Mouse (Mus musculus) urinary bladder, postnatal 36 days (tissue): ENCODE results near the gene Kalrn.

ENCODE experiments used
- DNase-seq, 2 experiments: peaks; one replicate each; pipeline ENCODE4 v3.0.0; 2022; ENCODE audit warnings: low spot score in 2 of 2, mixed read lengths in 1 of 2

Kalrn gene

DNA sequence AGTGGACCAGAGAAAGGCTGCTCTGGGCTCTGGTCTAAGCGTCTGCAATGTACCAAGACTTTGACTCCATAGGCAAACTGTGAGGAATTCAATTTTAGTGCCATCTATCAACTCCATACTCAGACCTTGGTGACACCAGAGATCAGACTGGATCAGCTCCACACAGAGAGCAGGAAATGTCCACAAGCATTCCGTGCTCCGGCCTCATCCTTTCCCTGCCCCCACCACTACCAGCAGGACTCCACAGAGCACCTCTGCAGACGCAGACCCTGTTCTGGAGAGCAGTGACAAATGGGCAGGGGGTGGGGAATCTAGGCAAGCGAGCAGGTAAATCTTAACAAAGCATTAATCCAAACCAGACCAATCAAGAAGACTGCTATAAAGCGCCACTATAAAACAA, 15.4 kb downstream of the Kalrn start:
- no peak for DNase-seq

DNA sequence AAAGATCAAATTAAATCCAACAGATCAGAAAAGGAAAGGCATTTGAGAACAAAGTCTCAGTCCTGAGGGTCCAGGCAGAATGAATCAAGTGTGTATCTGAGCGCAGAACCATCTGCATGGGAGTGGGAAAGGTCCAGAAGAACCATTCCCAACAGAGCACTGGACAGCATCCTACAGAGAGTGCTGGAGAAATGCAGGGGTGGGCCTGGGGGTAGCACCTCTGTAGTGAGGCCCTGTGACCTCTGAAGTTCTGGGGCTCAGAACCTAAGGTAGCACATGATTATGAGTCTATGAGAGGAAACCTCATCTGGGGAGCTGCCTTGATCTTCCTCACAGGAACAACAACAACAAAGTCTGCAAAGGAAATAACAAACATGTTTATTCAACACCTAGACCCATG, 20.6 kb downstream of the Kalrn start:
- DNase-seq: no peak

DNA sequence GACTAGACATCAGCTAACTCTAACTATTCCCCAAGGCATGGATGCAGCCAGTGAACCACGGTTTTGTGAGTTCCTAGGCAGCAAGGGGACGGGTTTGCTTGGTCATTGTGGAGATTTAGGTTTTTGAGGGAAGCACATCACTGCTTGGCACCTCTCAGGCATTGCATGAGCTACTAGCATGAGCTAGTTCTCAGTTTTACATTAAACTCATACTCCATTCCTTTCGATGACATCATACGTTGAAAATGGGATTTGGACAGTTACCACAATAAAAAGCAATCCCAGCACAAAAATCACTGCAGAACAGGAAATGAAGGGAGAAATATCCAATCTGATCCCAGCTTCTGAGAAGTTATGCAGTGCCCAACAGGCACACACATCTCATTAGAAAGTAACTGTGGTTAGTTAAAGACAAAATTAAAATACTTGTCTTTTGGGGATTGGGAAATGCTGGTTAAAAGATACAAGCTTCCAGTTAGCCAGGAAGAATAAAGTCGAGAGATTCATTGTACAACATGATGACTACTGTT, 23.8 kb downstream of the Kalrn start:
- DNase-seq: no peak

DNA sequence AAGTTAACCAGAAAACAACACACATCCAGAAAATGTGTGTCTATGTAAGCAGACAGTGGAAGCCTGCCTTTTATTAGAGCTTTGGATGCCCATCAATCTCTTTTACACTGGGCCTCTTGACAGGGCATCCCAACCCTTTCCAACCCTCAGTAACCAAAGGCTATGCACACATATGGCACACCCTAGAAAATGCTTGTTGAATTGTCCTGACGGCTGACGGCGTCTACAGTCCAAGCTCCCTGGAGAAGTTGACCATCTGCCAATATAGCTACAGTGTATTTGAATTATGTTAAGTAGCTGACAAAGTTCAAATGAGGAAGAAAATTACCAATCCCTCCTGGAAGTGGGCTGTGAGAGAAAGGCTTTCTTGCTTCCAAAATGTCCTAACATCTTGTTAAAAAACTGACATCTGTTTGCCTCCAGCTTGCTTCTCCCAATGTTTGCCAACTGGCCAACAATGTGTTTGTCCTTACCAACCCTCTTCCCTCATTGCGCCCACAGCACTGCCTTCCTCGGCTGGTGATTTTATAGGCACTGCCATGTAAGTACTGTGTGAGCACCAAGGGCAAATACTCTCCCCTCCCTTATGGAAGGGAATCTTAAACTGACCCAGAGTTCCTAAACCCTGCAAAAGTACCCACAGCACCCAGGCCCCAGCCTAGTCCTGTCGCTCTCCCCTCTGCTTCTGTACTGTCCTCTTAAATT, 26.4 kb downstream of the Kalrn start:
- DNase-seq: no peak

DNA sequence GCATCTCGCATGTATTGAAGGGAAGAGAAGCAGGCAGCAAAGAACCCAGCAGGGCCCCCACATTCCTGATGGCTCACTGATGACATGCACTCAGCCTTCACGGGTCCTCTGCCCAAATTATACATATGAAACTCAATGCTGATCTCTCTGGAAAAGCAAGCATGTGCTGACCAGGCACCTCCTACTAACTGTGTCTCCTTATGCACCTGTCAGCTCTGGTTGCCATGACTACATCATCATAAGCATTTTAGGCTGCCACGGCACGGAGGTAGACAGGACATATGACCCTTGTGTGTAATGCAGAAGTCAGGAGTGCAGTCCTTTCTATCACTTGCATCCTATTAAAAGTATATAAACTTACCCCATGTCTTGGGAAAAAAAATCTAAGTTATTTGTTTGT, 29.6 kb downstream of the Kalrn start:
- DNase-seq: no peak

DNA sequence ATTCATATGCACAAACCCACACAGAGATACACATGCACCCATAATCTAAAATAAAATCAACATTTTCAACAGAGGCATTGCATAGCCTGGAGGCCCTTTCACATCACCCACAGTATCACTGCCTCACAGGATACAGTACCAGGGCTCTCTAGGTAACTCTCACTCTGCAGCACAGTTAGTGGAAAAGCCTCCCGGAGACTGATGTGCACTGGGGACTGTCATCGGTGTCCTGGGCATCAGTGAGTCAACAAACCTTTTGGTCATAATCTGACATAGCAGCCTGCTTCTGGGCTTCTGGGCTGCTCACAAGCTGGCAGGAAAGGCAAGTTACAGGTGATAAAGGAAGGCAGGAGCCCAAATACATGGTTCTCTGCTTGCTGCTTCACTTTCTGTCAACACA, 31.0 kb downstream of the Kalrn start:
- DNase-seq: no peak

DNA sequence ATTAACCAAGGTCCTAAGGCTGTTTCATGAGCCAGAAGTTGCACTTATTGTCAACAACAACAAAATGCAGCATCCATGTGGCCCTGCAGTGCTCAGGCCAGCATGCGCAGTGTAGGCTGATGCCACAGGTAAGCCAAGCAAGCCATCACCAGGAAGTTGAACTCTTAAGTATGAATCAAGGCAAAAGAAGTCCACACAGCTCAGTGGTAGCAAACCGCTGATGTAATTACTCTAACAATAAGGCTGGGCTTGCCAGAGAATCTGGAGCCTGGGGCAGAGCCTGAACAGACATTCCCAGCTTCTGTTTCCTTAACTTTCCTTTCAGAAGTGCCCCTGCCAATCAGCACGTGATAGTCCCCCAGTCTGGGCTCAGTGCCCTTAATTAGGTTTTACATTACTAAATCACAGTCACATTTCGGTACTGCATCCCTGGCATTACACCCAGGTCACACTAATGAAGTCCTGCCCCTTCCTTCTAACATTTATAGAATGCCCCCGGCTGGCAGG, 34.6 kb downstream of the Kalrn start:
- DNase-seq: no peak

DNA sequence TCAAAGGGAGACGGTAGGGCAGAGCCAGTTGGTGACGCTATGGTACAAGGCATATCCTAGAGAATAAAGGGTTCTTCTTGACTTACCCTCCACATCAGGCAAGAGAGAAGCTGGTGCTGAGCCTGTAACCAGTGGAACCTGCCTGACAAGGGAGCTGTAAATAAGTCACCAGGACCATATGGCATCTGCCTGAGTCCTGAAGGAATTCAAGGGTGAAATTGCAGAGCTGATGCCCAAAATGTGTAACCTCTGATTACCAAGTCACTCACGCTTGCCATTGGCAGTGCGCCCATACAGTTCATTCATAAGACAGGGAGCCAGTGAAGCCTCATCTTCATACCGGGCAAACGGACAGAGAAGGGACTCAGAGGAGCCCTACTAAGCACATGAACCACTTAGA, 37.0 kb downstream of the Kalrn start:
- no peak for DNase-seq

DNA sequence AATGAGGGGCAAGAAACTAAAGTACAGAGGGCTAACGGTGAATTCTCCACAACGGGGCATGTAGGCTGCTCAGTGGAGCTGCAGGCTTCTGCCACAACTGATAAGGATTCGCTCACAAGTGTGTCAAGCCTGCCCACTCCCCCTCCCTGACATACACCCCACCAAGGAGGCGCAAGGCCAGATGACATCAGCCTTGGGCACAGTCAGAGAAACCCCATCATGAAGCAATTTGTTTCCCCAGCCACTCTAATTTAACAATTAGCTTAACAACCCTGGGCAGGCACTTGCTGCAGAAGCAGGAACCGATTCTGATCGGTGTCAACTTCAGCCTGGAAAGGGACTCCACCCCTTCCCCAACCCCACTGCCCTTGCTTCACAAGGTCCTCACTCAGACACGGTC, 38.2 kb downstream of the Kalrn start:
- peak in 1 of 2 experiments; percentile 41 for DNase-seq

DNA sequence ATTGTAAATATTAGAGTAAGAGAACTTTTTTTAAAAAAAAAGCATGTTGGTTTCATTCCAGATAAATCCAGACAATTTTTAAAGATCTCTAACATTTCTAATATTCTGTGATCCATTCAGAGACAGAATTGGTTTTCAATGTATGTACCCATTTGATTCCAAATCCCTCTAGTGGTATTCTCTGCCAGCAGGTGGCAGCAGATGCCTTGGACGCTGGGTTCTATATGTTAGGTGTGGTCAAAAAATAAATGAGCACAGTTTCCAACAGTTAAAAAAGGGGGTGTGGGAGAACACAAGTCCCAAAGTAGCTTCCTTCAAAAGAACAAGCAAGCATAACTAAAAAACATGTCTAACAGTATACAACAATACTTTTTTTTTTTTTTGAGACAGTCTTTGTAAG, 41.8 kb downstream of the Kalrn start:
- DNase-seq: peak; percentile 24 to 49

DNA sequence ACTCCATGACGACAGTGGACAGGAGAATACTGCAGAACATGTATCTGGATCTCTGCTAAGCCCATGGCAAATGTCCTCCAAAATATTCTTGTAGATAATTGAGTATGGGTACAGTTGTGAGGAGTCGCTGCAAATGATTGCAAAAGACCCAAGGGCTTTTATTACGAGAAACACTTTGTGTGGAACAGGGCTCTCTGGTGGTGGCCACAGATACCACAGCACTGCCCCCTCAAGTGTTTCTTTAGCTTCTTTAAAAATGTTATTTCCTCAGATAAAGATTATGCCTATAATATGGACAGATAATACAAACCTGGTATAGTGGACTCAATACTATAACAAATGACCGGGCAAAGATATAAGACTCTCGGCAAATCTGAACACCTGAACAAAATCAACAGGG, 43.3 kb downstream of the Kalrn start:
- no peak for DNase-seq

DNA sequence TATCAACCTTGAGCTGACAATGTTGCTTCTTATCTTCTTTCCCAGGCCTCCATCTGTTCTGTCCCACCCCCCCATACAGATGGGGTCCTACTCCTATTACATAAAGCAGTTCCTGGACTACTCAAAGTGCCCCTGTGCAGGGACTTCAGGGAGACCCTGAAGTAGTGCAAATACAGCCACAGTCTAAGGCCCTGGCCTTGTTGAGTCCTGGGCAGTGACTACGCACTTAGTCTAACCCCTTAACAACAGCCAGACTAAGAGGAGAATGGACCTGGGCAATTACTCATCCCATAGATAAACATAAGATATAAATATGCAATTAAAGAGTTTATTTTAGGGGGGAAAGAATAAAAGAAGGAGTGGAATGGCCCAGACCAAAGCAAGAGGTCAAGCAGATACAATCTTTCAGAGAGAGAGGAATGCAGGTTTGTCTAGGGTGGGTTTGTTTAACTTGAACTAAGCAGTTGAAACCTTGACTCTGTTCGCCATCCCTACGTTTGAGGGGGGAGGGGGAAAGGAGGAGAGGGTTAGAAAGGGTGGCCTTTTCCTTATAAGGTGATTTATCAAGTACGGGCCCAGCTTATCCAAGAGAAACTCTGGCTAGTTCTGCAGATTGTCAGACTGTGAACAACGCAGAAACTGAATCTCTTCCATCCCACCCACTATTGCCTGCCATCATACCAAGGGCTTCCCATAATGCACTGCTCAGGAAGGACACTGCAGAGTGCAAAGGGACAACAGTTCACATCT, 44.9 kb downstream of the Kalrn start:
- DNase-seq: no peak

DNA sequence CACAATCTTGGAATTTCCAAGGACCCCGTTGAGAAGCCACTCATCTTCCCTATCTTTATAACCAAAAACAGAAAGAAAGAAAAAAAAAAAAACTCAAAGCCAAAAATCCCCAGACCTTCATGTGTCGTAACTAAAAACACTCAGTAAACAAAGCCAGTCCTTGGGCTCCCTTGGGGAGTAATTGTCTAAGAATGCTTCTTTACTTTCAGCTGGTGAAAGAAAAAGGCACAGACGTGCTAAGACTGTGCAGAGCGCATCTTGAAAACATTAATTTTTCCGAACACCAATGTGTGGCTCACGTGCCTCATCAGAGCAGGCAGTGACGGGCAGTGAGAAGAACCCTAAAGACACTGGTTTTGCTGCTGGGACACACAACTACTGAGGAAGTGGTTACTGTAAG, 47.0 kb downstream of the Kalrn start:
- no peak for DNase-seq

DNA sequence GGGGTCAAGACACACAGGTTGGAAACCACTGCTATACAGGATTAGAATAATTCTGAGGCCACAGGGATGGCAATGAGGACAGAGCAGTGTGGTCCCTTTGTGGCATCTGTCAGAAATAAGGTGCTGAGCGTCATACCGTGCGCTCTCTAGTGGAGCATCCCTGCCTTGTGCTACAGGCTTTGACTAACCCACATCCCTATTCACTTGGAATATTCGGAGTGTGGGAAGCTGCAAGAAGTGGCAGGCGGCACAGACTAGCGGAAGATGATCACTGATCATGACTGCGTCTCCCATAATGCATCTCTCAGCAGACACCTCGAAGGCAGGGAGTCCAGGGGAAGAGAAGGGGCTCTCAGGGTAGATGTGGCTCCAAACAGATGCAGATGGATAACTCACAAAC, 47.5 kb downstream of the Kalrn start:
- no peak for DNase-seq

DNA sequence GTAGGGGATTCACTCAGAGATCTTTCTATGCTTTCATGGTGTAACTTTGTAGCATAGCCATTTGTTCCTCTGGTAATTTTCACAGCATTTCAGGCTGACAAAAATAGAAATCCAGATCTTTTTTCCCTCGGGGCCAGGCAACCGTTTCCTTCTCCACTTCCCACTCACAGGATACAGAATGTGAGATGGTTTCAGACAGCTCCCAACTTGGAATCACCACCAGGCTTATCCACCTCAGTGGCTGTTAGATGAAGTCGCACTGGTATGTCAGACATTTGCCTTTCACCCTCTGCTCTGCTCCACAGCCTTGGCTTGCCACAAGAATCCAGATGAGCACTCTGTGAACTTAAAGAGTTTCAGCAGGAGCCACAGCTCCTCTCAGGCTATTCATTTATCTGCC, 48.1 kb downstream of the Kalrn start:
- no peak for DNase-seq

DNA sequence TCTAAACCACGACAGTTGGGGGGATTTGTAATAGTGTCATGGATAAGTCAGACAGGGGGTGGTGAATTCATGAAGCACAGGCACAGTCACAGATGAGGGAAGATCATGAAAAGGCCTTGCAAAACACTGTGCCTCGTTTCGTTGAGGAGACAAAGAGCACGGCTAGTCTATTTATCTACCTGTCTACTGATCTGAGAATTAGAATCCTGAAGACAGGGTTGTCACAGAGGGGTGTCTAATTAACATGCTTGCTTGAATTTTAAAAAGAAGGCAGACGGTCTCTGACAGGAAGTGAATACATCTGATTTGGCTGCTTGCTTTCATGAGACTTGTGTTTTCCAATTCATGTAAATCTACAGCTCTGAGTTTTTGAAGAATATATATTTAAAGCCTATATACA, 52.3 kb downstream of the Kalrn start:
- DNase-seq: no peak

DNA sequence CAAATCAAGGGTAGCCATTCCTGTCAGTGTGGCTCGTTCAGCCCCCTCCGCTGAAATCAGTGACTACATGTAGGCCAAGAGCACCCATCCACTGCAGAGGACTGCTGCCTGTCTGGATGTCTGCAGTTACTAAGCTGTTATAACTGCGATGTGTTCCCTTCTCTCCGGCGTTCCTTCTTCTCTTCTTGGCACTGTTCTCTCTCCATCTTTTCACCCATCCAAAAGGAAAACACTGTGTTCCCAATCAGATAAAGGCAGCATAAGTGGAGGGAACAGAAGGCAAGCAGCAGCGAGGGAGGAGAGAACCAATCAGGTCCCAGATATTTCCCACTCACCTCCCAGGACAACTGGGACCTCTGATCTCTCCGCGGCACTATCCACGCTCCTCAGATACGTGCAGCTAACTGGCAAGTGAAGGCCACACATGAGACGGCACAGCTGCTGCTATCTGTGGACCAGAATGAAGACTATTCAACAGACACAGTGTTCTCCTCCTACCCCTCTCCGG, 56.4 kb downstream of the Kalrn start:
- no peak for DNase-seq

DNA sequence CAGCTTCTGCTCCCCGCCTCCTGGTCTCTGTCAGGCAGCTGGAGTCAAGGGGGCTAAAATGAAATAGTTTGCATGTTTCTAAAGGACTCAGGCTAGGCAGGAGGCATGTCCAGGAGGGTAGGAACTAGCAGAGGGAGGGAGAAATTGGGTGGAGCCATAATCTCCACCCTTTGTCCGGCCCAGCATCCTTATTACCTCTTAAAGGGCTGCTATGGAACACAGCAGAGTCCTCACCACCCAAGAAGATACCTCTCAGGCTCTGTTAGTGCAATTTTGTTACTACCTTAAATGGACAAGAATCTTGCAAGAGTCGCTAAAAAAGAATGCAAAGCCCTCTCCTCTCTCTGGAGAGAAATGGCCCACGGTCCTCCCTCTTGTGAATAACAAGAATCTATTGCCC, 57.8 kb downstream of the Kalrn start:
- no peak for DNase-seq

DNA sequence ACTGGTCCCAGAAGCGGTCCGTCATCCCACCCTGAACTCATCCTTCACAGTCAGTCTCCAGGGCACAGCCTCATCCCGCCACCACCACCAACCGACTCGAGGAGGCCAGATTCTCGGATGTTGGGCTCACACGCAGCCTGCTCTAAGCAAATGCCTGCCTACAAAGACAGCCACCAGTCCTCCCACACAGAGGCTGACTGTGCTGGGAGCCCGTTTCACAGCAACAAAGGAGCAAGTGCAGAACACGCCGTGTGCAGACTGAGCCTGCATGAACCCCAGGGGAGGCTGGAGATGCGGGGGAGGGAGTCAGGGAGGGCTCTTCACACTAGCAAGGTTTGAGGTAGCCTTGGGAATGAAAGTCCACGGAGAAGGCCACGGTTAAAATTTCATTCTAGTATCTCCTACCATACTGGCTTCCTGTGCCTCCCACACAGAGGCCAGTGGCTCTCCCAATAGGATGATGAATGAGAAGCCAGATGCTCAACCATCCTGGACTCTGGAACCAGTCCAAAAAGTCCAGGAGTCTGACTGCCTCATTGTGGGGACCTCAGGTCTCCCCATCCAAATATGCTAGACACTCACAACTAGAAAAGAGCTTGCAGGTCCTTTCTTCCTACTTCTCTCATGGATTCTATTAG, 59.3 kb downstream of the Kalrn start:
- no peak for DNase-seq

DNA sequence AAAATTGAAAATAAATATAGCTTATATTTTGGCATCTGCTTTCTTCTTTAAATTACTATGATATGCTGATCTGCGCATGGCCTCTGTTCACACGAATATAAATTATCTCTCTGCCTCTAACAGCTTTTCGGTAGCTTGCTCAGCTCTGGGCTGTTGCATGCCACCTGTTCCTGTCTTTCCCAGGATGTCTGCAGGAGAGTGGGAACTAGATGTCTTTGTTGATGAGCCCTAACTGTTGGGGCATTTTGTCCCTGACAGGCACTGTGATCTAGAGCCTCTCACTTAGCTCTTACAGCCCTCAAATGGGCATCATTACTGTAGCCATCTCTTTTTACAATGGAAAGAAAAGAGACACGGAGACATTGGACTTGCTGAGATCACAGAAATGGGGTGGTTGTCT, 61.0 kb downstream of the Kalrn start:
- DNase-seq: no peak

DNA sequence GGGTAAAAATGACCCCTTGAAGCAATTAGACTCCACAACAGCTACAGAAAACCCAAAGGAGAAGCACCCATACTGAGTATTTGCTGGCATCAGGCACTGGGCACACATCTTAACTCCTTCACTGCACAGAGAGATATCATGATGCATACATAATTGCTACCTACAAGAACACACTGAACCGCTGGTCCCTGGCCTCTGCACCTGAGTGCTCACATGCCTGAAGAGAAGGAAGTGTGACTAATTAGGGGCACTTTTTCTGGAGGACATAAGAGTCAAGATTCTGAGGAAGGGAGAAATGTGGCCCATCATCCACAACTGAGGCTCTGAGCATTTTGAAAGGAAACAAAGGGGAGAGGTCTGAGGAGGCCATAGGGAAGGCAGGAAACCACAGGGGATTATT, 65.2 kb downstream of the Kalrn start:
- DNase-seq: no peak

DNA sequence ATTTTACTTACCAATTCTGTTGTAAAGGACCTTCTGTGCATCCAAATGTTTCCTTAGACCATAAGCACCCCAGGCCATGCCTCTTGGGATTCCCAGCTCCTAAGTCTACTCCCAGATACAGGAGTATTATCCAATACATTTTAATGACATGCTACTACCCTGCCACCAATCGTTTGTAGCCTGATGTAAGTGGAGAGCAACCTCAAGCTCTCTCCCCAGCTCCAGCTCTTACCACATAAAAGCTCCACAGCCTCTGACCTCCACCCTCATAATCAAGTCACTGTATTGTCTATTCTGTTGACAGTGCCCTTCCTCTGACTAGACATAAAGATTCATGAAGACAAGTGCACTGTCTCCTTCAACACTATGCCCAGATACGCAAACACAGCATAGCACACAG, 67.3 kb downstream of the Kalrn start:
- DNase-seq: no peak

DNA sequence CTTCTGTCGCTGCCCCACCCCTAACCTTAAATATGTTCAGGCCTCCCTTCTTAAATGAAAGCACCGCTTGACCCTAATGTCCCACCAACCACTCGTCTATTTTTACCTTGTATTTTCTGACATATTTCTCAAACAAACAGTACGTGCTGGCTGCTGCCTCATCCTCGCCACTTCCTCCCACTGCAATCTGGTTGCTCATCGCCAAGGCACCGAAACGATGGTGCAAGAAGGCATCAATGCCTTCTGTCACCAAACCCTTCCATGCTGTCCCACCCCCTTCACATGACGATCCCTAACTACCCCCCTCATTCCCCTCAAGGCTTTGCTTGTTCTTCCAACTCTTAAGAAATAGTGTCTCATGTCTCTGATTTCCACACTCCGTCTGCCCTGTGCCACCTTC, 69.1 kb downstream of the Kalrn start:
- no peak for DNase-seq
